8 mouse cellular contexts compared by ENCODE assay signal in genomic region chr7:78568411-78569254, GRCm38 (mm10).
DNase-seq lines count a peak whose midpoint lies in the region; ATAC-seq and TF ChIP-seq lines count a peak whose summit lies in the region.

No protein-coding gene starts in this region.

- H3K4me1 ChIP-seq in cortical plate, adult 2 months (ENCODE audit: control insufficient read depth, insufficient read depth, low read length) = peaks cover 6% of the 10 kb centered on the region; the same call in 1 of the 2 replicates
- H3K4me1 ChIP-seq in intestine, postnatal 0 days (replicated peaks; ENCODE audit: control insufficient read depth, insufficient read depth, low read length) = no peaks in the 10 kb centered on the region
- H3K4me1 ChIP-seq in limb, embryonic 15.5 days = peaks cover 6% of the 10 kb centered on the region
- H3K4me1 ChIP-seq in neural tube, embryonic 12.5 days = 0 out of 2 replicates have a peak, but pooled peaks cover 2% of the 10 kb centered on the region
- H3K4me1 ChIP-seq in thymus, adult 2 months (replicated peaks; ENCODE audit: control insufficient read depth, insufficient read depth, low read length) = no peaks in the 10 kb centered on the region

- no peaks in the 10 kb centered on the region for H3K36me3 ChIP-seq in intestine, postnatal 0 days (ENCODE audit: control insufficient read depth, insufficient read depth)
- H3K36me3 ChIP-seq in limb, embryonic 15.5 days = no peaks in the 10 kb centered on the region
- H3K36me3 ChIP-seq in neural tube, embryonic 12.5 days = no peaks in the 10 kb centered on the region
- H3K36me3 ChIP-seq in thymus, adult 2 months (ENCODE audit: control insufficient read depth, insufficient read depth, low read length) = no peaks in the 10 kb centered on the region

- 17% methylated on average over 16 of the region's 16 CpGs for whole genome bisulfite sequencing in intestine, postnatal 0 days
- WGBS in limb, embryonic 15.5 days = 14% methylated on average over 16 of the region's 16 CpGs
- 17% methylated on average over 16 of the region's 16 CpGs for WGBS in neural tube, embryonic 12.5 days
- whole genome bisulfite sequencing in thymus, adult 2 months = 22% methylated on average over 16 of the region's 16 CpGs

- peak overlapping the region; percentile 1; the same call in 1 of the 2 replicates for H3K4me2 ChIP-seq in intestine, postnatal 0 days (replicated peaks; ENCODE audit: low read depth)
- H3K4me2 ChIP-seq in limb, embryonic 15.5 days = peak overlapping the region; percentile 26; the same call in 1 of the 2 replicates
- peak overlapping the region; percentile 51 for H3K4me2 ChIP-seq in neural tube, embryonic 12.5 days (replicated peaks)

- no peak overlapping the region for H3K27ac ChIP-seq in cortical plate, adult 2 months (ENCODE audit: insufficient read depth, low read length)
- no peak overlapping the region for H3K27ac ChIP-seq in intestine, postnatal 0 days (ENCODE audit: low read depth, low read length)
- no peak overlapping the region for H3K27ac ChIP-seq in limb, embryonic 15.5 days
- no peak overlapping the region for H3K27ac ChIP-seq in neural tube, embryonic 12.5 days
- H3K27ac ChIP-seq in thymus, adult 2 months (ENCODE audit: control insufficient read depth, insufficient read depth, low read length) = no peak overlapping the region

- peak; percentile 47 to 51 for DNase-seq in B cell, adult 2 months
- DNase-seq in adipocyte (ENCODE audit: low spot score) = peak; percentile 65
- DNase-seq in heart, adult 18-20 months = peak; percentile 46 to 74
- peak; percentile 54 for DNase-seq in thymus, adult 2 months

- no peak for ATAC-seq in intestine, postnatal 0 days
- ATAC-seq in limb, embryonic 15.5 days (ENCODE audit: insufficient number of reproducible peaks, low FRiP score, low TSS enrichment, low read depth) = 0 out of 2 replicates have a peak, but pooled peaks have one; percentile 41
- ATAC-seq in neural tube, embryonic 12.5 days (ENCODE audit: low FRiP score, low read depth) = peak; percentile 53; the same call in 1 of the 2 replicates

- no peak overlapping the region for H3K4me3 ChIP-seq in cortical plate, adult 2 months (ENCODE audit: insufficient read depth, low read length)
- H3K4me3 ChIP-seq in intestine, postnatal 0 days (ENCODE audit: low read depth, low read length) = no peak overlapping the region
- H3K4me3 ChIP-seq in limb, embryonic 15.5 days = peak overlapping the region; percentile 7; the same call in 1 of the 2 replicates
- H3K4me3 ChIP-seq in neural tube, embryonic 12.5 days = no peak overlapping the region
- H3K4me3 ChIP-seq in thymus, adult 2 months (ENCODE audit: control insufficient read depth, insufficient read depth, low read length) = no peak overlapping the region

- H3K9me3 ChIP-seq in intestine, postnatal 0 days (ENCODE audit: control insufficient read depth) = no peaks in the 10 kb centered on the region
- no peaks in the 10 kb centered on the region for H3K9me3 ChIP-seq in limb, embryonic 15.5 days
- no peaks in the 10 kb centered on the region for H3K9me3 ChIP-seq in neural tube, embryonic 12.5 days

- TF ChIP-seq CTCF in cortical plate, adult 2 months (IDR thresholded peaks at IDR 0.05; ENCODE audit: extremely low read depth, insufficient read depth, low read length) = peak; percentile 80
- peak; percentile 87 for TF ChIP-seq CTCF in intestine, postnatal 0 days (IDR thresholded peaks at IDR 0.05; ENCODE audit: low read depth)
- peak; percentile 89; the same call in 1 of the 2 replicates for TF ChIP-seq CTCF in thymus, adult 2 months (IDR thresholded peaks at IDR 0.05; ENCODE audit: borderline replicate concordance, control insufficient read depth, extremely low read depth, insufficient read depth, low read length, poor library complexity)

- no peak for TF ChIP-seq POLR2A in cortical plate, adult 2 months (IDR thresholded peaks at IDR 0.05; ENCODE audit: extremely low read depth, insufficient read depth, low read length)
- TF ChIP-seq POLR2A in thymus, adult 2 months (IDR thresholded peaks at IDR 0.05; ENCODE audit: control insufficient read depth, extremely low read depth, insufficient read depth, low read length, poor library complexity) = no peak

- no peaks in the 10 kb centered on the region for H3K27me3 ChIP-seq in intestine, postnatal 0 days (replicated peaks; ENCODE audit: control insufficient read depth, insufficient read depth, low read length)
- peaks cover 6% of the 10 kb centered on the region for H3K27me3 ChIP-seq in limb, embryonic 15.5 days
- no peaks in the 10 kb centered on the region for H3K27me3 ChIP-seq in neural tube, embryonic 12.5 days (replicated peaks)
- H3K27me3 ChIP-seq in thymus, adult 2 months (ENCODE audit: control insufficient read depth, insufficient read depth, low read length) = no peaks in the 10 kb centered on the region

- no peak overlapping the region for H3K9ac ChIP-seq in intestine, postnatal 0 days (ENCODE audit: low read depth, low read length)
- no peak overlapping the region for H3K9ac ChIP-seq in limb, embryonic 15.5 days
- no peak overlapping the region for H3K9ac ChIP-seq in neural tube, embryonic 12.5 days

Comparison
In these comparisons a context has a peak if more than half of its experiments do, and no peak if none do; other contexts are left out.
1. H3K4me2 ChIP-seq: peak in every context shown above with its lines; median percentile 51 in neural tube, embryonic 12.5 days; 26 in limb, embryonic 15.5 days; 1 in intestine, postnatal 0 days.